Mouse (Mus musculus) erythroblast, embryonic 14.5 days (primary cell): ENCODE results near the gene Speg. TPM values are rescaled to one million over a fixed set of nuclear protein-coding genes. Genes with fewer than 3 reads are reported as not detected.

Experiments
- H3K27me3 ChIP-seq: 2 replicates; pipeline ENCODE4 v1.6.1; 2012; ENCODE audit warnings: inconsistent platforms; ENCODE audit not compliant: control insufficient read depth
- H3K36me3 ChIP-seq: 2 replicates; pipeline ENCODE4 v1.6.1; 2012; ENCODE audit warnings: mild to moderate bottlenecking, inconsistent platforms; ENCODE audit not compliant: control insufficient read depth
- H3K4me1 ChIP-seq: 2 replicates; pipeline ENCODE4 v1.6.1; 2012; ENCODE audit warnings: inconsistent platforms; ENCODE audit not compliant: control insufficient read depth
- H3K4me3 ChIP-seq: replicated peaks from 2 replicates; pipeline ENCODE3; 2012; ENCODE audit warnings: moderate library complexity, mild to moderate bottlenecking, inconsistent platforms
- H3K9me3 ChIP-seq: 2 replicates; pipeline ENCODE4 v1.6.1; 2012; ENCODE audit warnings: low read length, inconsistent platforms, mixed read lengths; ENCODE audit not compliant: control insufficient read depth
- GATA1 ChIP-seq: IDR thresholded peaks from 2 replicates; pipeline ENCODE4 v1.6.1; 2012; ENCODE audit warnings: low read length, inconsistent platforms, mixed read lengths
- TAL1 ChIP-seq: IDR thresholded peaks from 3 replicates; pipeline ENCODE4 v1.6.1; 2012; ENCODE audit warnings: low read length, inconsistent platforms, mixed read lengths
- polyA plus RNA-seq: library from polyadenylated mRNA; stranded (reverse); fragments of >175 nt; gene quantifications from 2 replicates; pipeline ENCODE4 v1.2.3, GENCODE M21; 2012

Gene Speg
- polyA plus RNA-seq, 1 experiment: 0.10 TPM

- Histone ChIP-seq H3K9me3 (no peaks in the 10 kb centered on the region), H3K36me3 (no peaks in the 10 kb centered on the region), H3K4me3 (no peak overlapping the region), H3K27me3 (peaks cover 21% of the 10 kb centered on the region), H3K4me1 (no peaks in the 10 kb centered on the region)
- TF ChIP-seq TAL1 (no peak), GATA1 (no peak)
Measured at GRCm38 (mm10) chr1:75344291-75345035, 30.6 kb upstream of the Speg start.

GRCm38 (mm10) chr1:75345036-75345935 lies 29.8 kb upstream of the Speg start:
- Histone ChIP-seq H3K27me3 (peaks cover 21% of the 10 kb centered on the region), H3K4me1 (no peaks in the 10 kb centered on the region), H3K9me3 (no peaks in the 10 kb centered on the region), H3K4me3 (no peak overlapping the region), H3K36me3 (no peaks in the 10 kb centered on the region)
- TF ChIP-seq TAL1 (no peak), GATA1 (no peak)

- H3K4me1 ChIP-seq: no peaks in the 10 kb centered on the region
- H3K9me3 ChIP-seq: no peaks in the 10 kb centered on the region
- no peaks in the 10 kb centered on the region for H3K36me3 ChIP-seq
- H3K27me3 ChIP-seq: peaks cover 19% of the 10 kb centered on the region
- no peak for TF ChIP-seq GATA1
- TF ChIP-seq TAL1: no peak
- no peak overlapping the region for H3K4me3 ChIP-seq
Measured at GRCm38 (mm10) chr1:75347279-75347678, 27.8 kb upstream of the Speg start.

GRCm38 (mm10) chr1:75349275-75349674 lies 25.8 kb upstream of the Speg start:
- no peak for TF ChIP-seq TAL1
- no peak for TF ChIP-seq GATA1
- Histone ChIP-seq H3K27me3 (peaks cover 12% of the 10 kb centered on the region), H3K4me1 (no peaks in the 10 kb centered on the region), H3K36me3 (no peaks in the 10 kb centered on the region), H3K4me3 (no peak overlapping the region), H3K9me3 (no peaks in the 10 kb centered on the region)

- TF ChIP-seq TAL1 (no peak), GATA1 (no peak)
- Histone ChIP-seq H3K27me3 (peaks cover 23% of the 10 kb centered on the region), H3K4me1 (no peaks in the 10 kb centered on the region)
Measured at GRCm38 (mm10) chr1:75357261-75357660, 17.8 kb upstream of the Speg start.

GRCm38 (mm10) chr1:75358009-75358408 lies 17.1 kb upstream of the Speg start:
- no peaks in the 10 kb centered on the region for H3K4me1 ChIP-seq
- no peaks in the 10 kb centered on the region for H3K9me3 ChIP-seq
- TF ChIP-seq GATA1 (no peak), TAL1 (no peak)
- H3K27me3 ChIP-seq: peaks cover 23% of the 10 kb centered on the region
- no peak overlapping the region for H3K4me3 ChIP-seq
- H3K36me3 ChIP-seq: no peaks in the 10 kb centered on the region

More at GRCm38 (mm10) chr1:75357261-75357660, 17.8 kb upstream of the Speg start:
- no peaks in the 10 kb centered on the region for H3K9me3 ChIP-seq
- no peak overlapping the region for H3K4me3 ChIP-seq
- no peaks in the 10 kb centered on the region for H3K36me3 ChIP-seq

- Histone ChIP-seq H3K36me3 (no peaks in the 10 kb centered on the region), H3K27me3 (peaks cover 23% of the 10 kb centered on the region), H3K9me3 (no peaks in the 10 kb centered on the region), H3K4me3 (no peak overlapping the region), H3K4me1 (no peaks in the 10 kb centered on the region)
- TF ChIP-seq TAL1 (no peak), GATA1 (no peak)
Measured at GRCm38 (mm10) chr1:75359346-75359745, 15.8 kb upstream of the Speg start.

- no peaks in the 10 kb centered on the region for H3K9me3 ChIP-seq
- peak within 1 kb of the TSS; percentile 10 for H3K4me3 ChIP-seq
- no peaks in the 10 kb centered on the region for H3K36me3 ChIP-seq
- TF ChIP-seq GATA1: no peak
- TF ChIP-seq TAL1: no peak
- no peaks in the 10 kb centered on the region for H3K4me1 ChIP-seq
- H3K27me3 ChIP-seq: peaks cover 23% of the 10 kb centered on the region
Measured at GRCm38 (mm10) chr1:75360112-75361031, 14.7 kb upstream of the Speg start, which contains the start of gene Des. TSS of gene Des (plus strand) at chr1:75360329.
